In the genomic region with DNA sequence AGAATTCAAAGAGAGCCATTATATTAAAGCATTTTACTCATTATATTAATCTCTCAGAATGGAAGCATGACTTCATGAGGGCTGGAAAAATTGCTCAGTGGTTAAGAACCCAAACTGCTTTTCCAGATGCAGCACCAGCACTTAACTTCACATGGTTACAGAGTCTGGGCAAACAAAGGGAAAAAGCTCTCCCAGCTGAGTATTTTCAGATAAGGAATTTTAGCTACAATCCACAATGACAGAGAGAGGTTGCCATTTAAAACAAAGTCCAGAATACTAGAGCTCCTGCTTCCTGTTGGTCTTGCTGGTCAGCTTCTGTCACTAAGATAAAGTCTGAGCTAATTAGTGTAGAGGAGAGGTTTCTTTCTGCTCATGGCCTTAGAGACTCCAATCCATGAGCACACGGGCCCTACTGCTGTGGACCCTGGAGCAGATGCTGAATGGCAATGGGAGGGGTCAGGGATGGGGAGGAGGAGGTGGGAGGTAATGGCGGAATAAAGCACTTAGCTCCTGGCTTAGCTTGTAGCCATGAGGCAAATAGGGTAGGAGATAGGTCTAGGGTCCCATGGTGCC, we compare ENCODE assay signal across 32 mouse cellular contexts. TPM values are rescaled to one million over a fixed set of nuclear protein-coding genes. Genes with fewer than 3 reads are reported as not detected.
A peak's percentile ranks its signal among the peaks of the same experiment; 100 is the strongest.
DNase-seq lines count a peak whose midpoint lies in the region; ATAC-seq and TF ChIP-seq lines count a peak whose summit lies in the region.
"Had no signal": no experiment of that assay in that cellular context is flagged by ENCODE, and none has a peak within 500 bp of the region (broad histone marks: within the 10 kb centered on the region; RNA-seq: fewer than 3 reads in every experiment).

No protein-coding gene starts in this region.

- TF ChIP-seq POLR2A in heart, adult 2 months (IDR thresholded peaks at IDR 0.05; ENCODE audit: insufficient read depth, low read depth, low read length), result no peak

- no peak for ATAC-seq in limb, embryonic 13.5 days (ENCODE audit: low FRiP score, low read depth)
- no peak for ATAC-seq in heart, embryonic 13.5 days (ENCODE audit: extremely low read depth, insufficient number of reproducible peaks, low FRiP score, low TSS enrichment)
- peak; percentile 44 for ATAC-seq in heart, postnatal 0 days (ENCODE audit: insufficient read depth, low read depth)
- ATAC-seq: forebrain, embryonic 16.5 days; hindbrain, postnatal 0 days; intestine, embryonic 15.5 days had no signal

- H3K4me3 ChIP-seq in heart, adult 2 months, result no peak overlapping the region
- H3K4me3 ChIP-seq in heart, embryonic 10.5 days, result no peak overlapping the region
- H3K4me3 ChIP-seq in limb, embryonic 13.5 days, result no peak overlapping the region
- no peak overlapping the region for H3K4me3 ChIP-seq in limb, embryonic 10.5 days
- H3K4me3 ChIP-seq in heart, embryonic 13.5 days, result no peak overlapping the region
- H3K4me3 ChIP-seq in heart, postnatal 0 days (ENCODE audit: low read depth, low read length), result no peak overlapping the region
- H3K4me3 ChIP-seq: hindbrain, embryonic 12.5 days; intestine, embryonic 15.5 days; lung, embryonic 15.5 days; midbrain, embryonic 12.5 days; myocyte; neural tube, embryonic 12.5 days had no signal

- 0 out of 2 replicates have a peak, but pooled peaks have one; percentile 16 for TF ChIP-seq EP300 in heart, adult 2 months (IDR thresholded peaks at IDR 0.05; ENCODE audit: insufficient read depth, low read depth, low read length)
- no peak for TF ChIP-seq EP300 in heart, postnatal 0 days (IDR thresholded peaks at IDR 0.05; ENCODE audit: low read depth)

- no peak overlapping the region for H3K27ac ChIP-seq in heart, adult 2 months
- no peak overlapping the region; the same call in 1 of the 2 replicates for H3K27ac ChIP-seq in heart, embryonic 10.5 days
- H3K27ac ChIP-seq in limb, embryonic 13.5 days, result 0 out of 2 replicates have a peak overlapping the region, but pooled peaks have one; percentile 22
- H3K27ac ChIP-seq in limb, embryonic 10.5 days, result no peak overlapping the region
- H3K27ac ChIP-seq in heart, embryonic 13.5 days (replicated peaks), result peak overlapping the region; percentile 61
- peak overlapping the region; percentile 22; the same call in 1 of the 2 replicates for H3K27ac ChIP-seq in heart, postnatal 0 days (ENCODE audit: low read depth)
- H3K27ac ChIP-seq: hindbrain, embryonic 12.5 days; hindbrain, postnatal 0 days; intestine, embryonic 15.5 days; midbrain, embryonic 12.5 days; neural tube, embryonic 12.5 days; stomach, postnatal 0 days had no signal

- no peak for DNase-seq in heart, adult 2 months
- DNase-seq in heart, embryonic 10.5 days (ENCODE audit: low spot score), result no peak
- DNase-seq in limb, embryonic 10.5 days (ENCODE audit: low spot score), result no peak
- DNase-seq in heart, postnatal 0 days (ENCODE audit: low spot score), result peak; percentile 57
- no peak for DNase-seq in right cerebral cortex, postnatal 25 days
- no peak for DNase-seq in cerebellum, adult 8-10 months
- DNase-seq: adrenal gland, postnatal 25 days; B cell, adult 2 months; cerebellum, adult 11-12 months; cerebellum, postnatal 10 days; gastrocnemius, postnatal 14 days; kidney, adult 2 months; kidney, postnatal 10 days; layer of hippocampus, postnatal 36 days; right cerebral cortex, adult 18-20 months; right cerebral cortex, postnatal 4 days; thymus, adult 2 months had no signal

- no peaks in the 10 kb centered on the region for H3K36me3 ChIP-seq in heart, adult 2 months (ENCODE audit: control insufficient read depth, insufficient read depth, low read length)
- H3K36me3 ChIP-seq in heart, embryonic 10.5 days, result no peaks in the 10 kb centered on the region
- H3K36me3 ChIP-seq in limb, embryonic 13.5 days, result no peaks in the 10 kb centered on the region; the same call in 1 of the 2 replicates
- no peaks in the 10 kb centered on the region for H3K36me3 ChIP-seq in limb, embryonic 10.5 days
- H3K36me3 ChIP-seq in heart, embryonic 13.5 days, result peaks cover 5% of the 10 kb centered on the region; the same call in 1 of the 2 replicates
- H3K36me3 ChIP-seq in heart, postnatal 0 days (replicated peaks; ENCODE audit: control insufficient read depth, insufficient read depth, low read length), result 0 out of 2 replicates have a peak, but pooled peaks cover 4% of the 10 kb centered on the region
- H3K36me3 ChIP-seq: hindbrain, embryonic 12.5 days; intestine, embryonic 15.5 days; lung, embryonic 15.5 days; midbrain, embryonic 12.5 days; neural tube, embryonic 12.5 days had no signal

- no peaks in the 10 kb centered on the region for H3K27me3 ChIP-seq in heart, adult 2 months (ENCODE audit: control insufficient read depth, insufficient read depth, low read length)
- no peaks in the 10 kb centered on the region for H3K27me3 ChIP-seq in heart, embryonic 10.5 days (ENCODE audit: insufficient read depth, poor library complexity, severe bottlenecking)
- no peaks in the 10 kb centered on the region for H3K27me3 ChIP-seq in limb, embryonic 13.5 days
- no peaks in the 10 kb centered on the region for H3K27me3 ChIP-seq in limb, embryonic 10.5 days (ENCODE audit: low read depth, poor library complexity, severe bottlenecking)
- no peaks in the 10 kb centered on the region for H3K27me3 ChIP-seq in heart, embryonic 13.5 days (replicated peaks)
- H3K27me3 ChIP-seq in heart, postnatal 0 days (ENCODE audit: control insufficient read depth, insufficient read depth, low read length), result no peaks in the 10 kb centered on the region
- H3K27me3 ChIP-seq: hindbrain, embryonic 12.5 days; intestine, embryonic 15.5 days; lung, embryonic 15.5 days; midbrain, embryonic 12.5 days; neural tube, embryonic 12.5 days had no signal

- no peak overlapping the region for H3K9ac ChIP-seq in heart, adult 2 months (ENCODE audit: low read depth, low read length)
- H3K9ac ChIP-seq in limb, embryonic 13.5 days, result no peak overlapping the region
- H3K9ac ChIP-seq in heart, embryonic 13.5 days, result no peak overlapping the region
- no peak overlapping the region for H3K9ac ChIP-seq in heart, postnatal 0 days (replicated peaks; ENCODE audit: low read depth, low read length)
- H3K9ac ChIP-seq: hindbrain, embryonic 12.5 days; intestine, embryonic 15.5 days; lung, embryonic 15.5 days; midbrain, embryonic 12.5 days; neural tube, embryonic 12.5 days had no signal

- no peak for TF ChIP-seq CTCF in heart, adult 2 months (IDR thresholded peaks at IDR 0.05)
- no peak for TF ChIP-seq CTCF in heart, postnatal 0 days (IDR thresholded peaks at IDR 0.05; ENCODE audit: low read depth)

- WGBS in heart, adult 2 months, result 43% methylated on average over 2 of the region's 2 CpGs
- 51% methylated on average over 2 of the region's 2 CpGs for WGBS in heart, embryonic 10.5 days
- WGBS in limb, embryonic 13.5 days, result 55% methylated on average over 2 of the region's 2 CpGs
- 73% methylated on average over 2 of the region's 2 CpGs for WGBS in limb, embryonic 10.5 days
- 48% methylated on average over 2 of the region's 2 CpGs for WGBS in heart, embryonic 13.5 days
- WGBS in heart, postnatal 0 days, result 46% methylated on average over 2 of the region's 2 CpGs

- intact Hi-C loops in heart, adult 2 months (cut with DNase I), result no loop called here

- peaks cover 3% of the 10 kb centered on the region for H3K4me1 ChIP-seq in heart, adult 2 months (ENCODE audit: control insufficient read depth, insufficient read depth, low read length)
- H3K4me1 ChIP-seq in heart, embryonic 10.5 days, result 0 out of 2 replicates have a peak, but pooled peaks cover 4% of the 10 kb centered on the region
- peaks cover 5% of the 10 kb centered on the region; the same call in 1 of the 2 replicates for H3K4me1 ChIP-seq in limb, embryonic 13.5 days
- no peaks in the 10 kb centered on the region for H3K4me1 ChIP-seq in limb, embryonic 10.5 days
- peaks cover 6% of the 10 kb centered on the region; the same call in 1 of the 2 replicates for H3K4me1 ChIP-seq in heart, embryonic 13.5 days
- H3K4me1 ChIP-seq in heart, postnatal 0 days (ENCODE audit: control insufficient read depth, insufficient read depth), result no peaks in the 10 kb centered on the region
- H3K4me1 ChIP-seq: hindbrain, embryonic 12.5 days; intestine, embryonic 15.5 days; lung, embryonic 15.5 days; midbrain, embryonic 12.5 days; neural tube, embryonic 12.5 days had no signal

- H3K9me3 ChIP-seq in heart, embryonic 10.5 days, result no peaks in the 10 kb centered on the region
- peaks cover 7% of the 10 kb centered on the region for H3K9me3 ChIP-seq in limb, embryonic 13.5 days
- H3K9me3 ChIP-seq in limb, embryonic 10.5 days (replicated peaks), result no peaks in the 10 kb centered on the region
- no peaks in the 10 kb centered on the region for H3K9me3 ChIP-seq in heart, embryonic 13.5 days
- peaks cover 5% of the 10 kb centered on the region; the same call in 1 of the 2 replicates for H3K9me3 ChIP-seq in heart, postnatal 0 days (replicated peaks; ENCODE audit: control insufficient read depth, low read length)
- H3K9me3 ChIP-seq: hindbrain, embryonic 12.5 days; intestine, embryonic 15.5 days; lung, embryonic 15.5 days; neural tube, embryonic 12.5 days had no signal

- H3K4me2 ChIP-seq in limb, embryonic 13.5 days (replicated peaks), result no peak overlapping the region
- no peak overlapping the region for H3K4me2 ChIP-seq in heart, embryonic 13.5 days
- no peak overlapping the region for H3K4me2 ChIP-seq in heart, postnatal 0 days (ENCODE audit: low read depth, low read length)
- H3K4me2 ChIP-seq: hindbrain, embryonic 12.5 days; intestine, embryonic 15.5 days; liver, embryonic 11.5 days; lung, embryonic 15.5 days; midbrain, embryonic 12.5 days; neural tube, embryonic 12.5 days had no signal

- no peaks in the 10 kb centered on the region for H3K79me2 ChIP-seq in heart, adult 2 months (replicated peaks; ENCODE audit: control insufficient read depth, insufficient read depth, low read length)

RNA-seq across cellular contexts. Expression of a gene that starts 18.1 kb away (rescaled TPM):
- total RNA-seq in heart, adult 2 months (2021), result 1 to 10 TPM; 1.6 to 2.4 TPM
- polyA plus RNA-seq in heart, adult 2 months (2012; rRNA removed), result 6.8 and 10.9 TPM in 2 replicates
- polyA plus RNA-seq in heart, embryonic 10.5 days (2016; fragmentation: Nextera tagmentation; extraction: Ambion mirVana), result 0.46 and 0.59 TPM in 2 replicates
- 1.4 and 1.5 TPM in 2 replicates for polyA plus RNA-seq in limb, embryonic 13.5 days (2015; fragmentation: Nextera tagmentation; extraction: Ambion mirVana)
- 0.34 and 0.54 TPM in 2 replicates for polyA plus RNA-seq in limb, embryonic 10.5 days (2016; fragmentation: Nextera tagmentation; extraction: Ambion mirVana)
- 2.4 and 2.5 TPM in 2 replicates for polyA plus RNA-seq in heart, embryonic 13.5 days (2015; fragmentation: Nextera tagmentation; extraction: Ambion mirVana)
- total RNA-seq in heart, postnatal 0 days (2014; rRNA removed; ENCODE audit: low replicate concordance), result 18.1 and 18.8 TPM in 2 replicates
- polyA plus RNA-seq in heart, postnatal 0 days (2015; fragmentation: Nextera tagmentation; extraction: Ambion mirVana), result 6.4 and 6.7 TPM in 2 replicates
- total RNA-seq: adrenal gland, adult 18-20 months; granulocyte monocyte progenitor cell, adult 5-6 weeks; layer of hippocampus, postnatal 36 days; megakaryocyte progenitor cell, adult 5-6 weeks had no signal

RNA-seq across cellular contexts. Expression of a gene that starts 45.5 kb away (rescaled TPM):
- 100 to 1,000 TPM in 1 of 2 experiments, 10 to 100 TPM in 1; 99.8 to 110 TPM for total RNA-seq in heart, adult 2 months (2021)
- 72.8 and 135 TPM in 2 replicates for polyA plus RNA-seq in heart, adult 2 months (2012; rRNA removed)
- polyA plus RNA-seq in heart, embryonic 10.5 days (2016; fragmentation: Nextera tagmentation; extraction: Ambion mirVana), result 9.1 and 10.1 TPM in 2 replicates
- 9.2 and 10.2 TPM in 2 replicates for polyA plus RNA-seq in limb, embryonic 13.5 days (2015; fragmentation: Nextera tagmentation; extraction: Ambion mirVana)
- 9.2 and 10.9 TPM in 2 replicates for polyA plus RNA-seq in limb, embryonic 10.5 days (2016; fragmentation: Nextera tagmentation; extraction: Ambion mirVana)
- 8.3 TPM in 2 replicates for polyA plus RNA-seq in heart, embryonic 13.5 days (2015; fragmentation: Nextera tagmentation; extraction: Ambion mirVana)
- total RNA-seq in heart, postnatal 0 days (2014; rRNA removed; ENCODE audit: low replicate concordance), result 36.7 and 58.5 TPM in 2 replicates
- polyA plus RNA-seq in heart, postnatal 0 days (2015; fragmentation: Nextera tagmentation; extraction: Ambion mirVana), result 17.4 and 18.6 TPM in 2 replicates

RNA-seq across cellular contexts. Expression of a gene that starts 45.7 kb away (rescaled TPM):
- total RNA-seq in heart, adult 2 months (2021), result 10 to 100 TPM; 14.8 to 16.0 TPM
- polyA plus RNA-seq in heart, adult 2 months (2012; rRNA removed), result 11.4 and 22.0 TPM in 2 replicates
- polyA plus RNA-seq in heart, embryonic 10.5 days (2016; fragmentation: Nextera tagmentation; extraction: Ambion mirVana), result 39.2 and 49.6 TPM in 2 replicates
- polyA plus RNA-seq in limb, embryonic 13.5 days (2015; fragmentation: Nextera tagmentation; extraction: Ambion mirVana), result 67.4 and 71.5 TPM in 2 replicates
- polyA plus RNA-seq in limb, embryonic 10.5 days (2016; fragmentation: Nextera tagmentation; extraction: Ambion mirVana), result 42.3 and 51.4 TPM in 2 replicates
- 34.8 and 35.6 TPM in 2 replicates for polyA plus RNA-seq in heart, embryonic 13.5 days (2015; fragmentation: Nextera tagmentation; extraction: Ambion mirVana)
- total RNA-seq in heart, postnatal 0 days (2014; rRNA removed; ENCODE audit: low replicate concordance), result 25.3 and 32.0 TPM in 2 replicates
- 27.7 and 28.3 TPM in 2 replicates for polyA plus RNA-seq in heart, postnatal 0 days (2015; fragmentation: Nextera tagmentation; extraction: Ambion mirVana)

Comparison
In these comparisons a context has a peak if more than half of its experiments do, and no peak if none do; other contexts are left out.
1. H3K27ac ChIP-seq: peak in limb, embryonic 13.5 days (single experiment), heart, embryonic 13.5 days (single experiment) and heart, postnatal 0 days (single experiment); none in heart, adult 2 months (single experiment), heart, embryonic 10.5 days (single experiment) and limb, embryonic 10.5 days (single experiment).